Mouse (Mus musculus): ENCODE results near the gene Elp4. TPM values are rescaled to one million over a fixed set of nuclear protein-coding genes. Genes with fewer than 3 reads are reported as not detected.

Gene Elp4
- total RNA-seq (2014; fragmentation: Nextera tagmentation) (32.7 and 39.9 TPM in 2 replicates), total RNA-seq (2017) (24.0 and 27.7 TPM in 2 replicates), polyA plus RNA-seq (2012) (4.4 and 5.4 TPM in 2 replicates)

DNA sequence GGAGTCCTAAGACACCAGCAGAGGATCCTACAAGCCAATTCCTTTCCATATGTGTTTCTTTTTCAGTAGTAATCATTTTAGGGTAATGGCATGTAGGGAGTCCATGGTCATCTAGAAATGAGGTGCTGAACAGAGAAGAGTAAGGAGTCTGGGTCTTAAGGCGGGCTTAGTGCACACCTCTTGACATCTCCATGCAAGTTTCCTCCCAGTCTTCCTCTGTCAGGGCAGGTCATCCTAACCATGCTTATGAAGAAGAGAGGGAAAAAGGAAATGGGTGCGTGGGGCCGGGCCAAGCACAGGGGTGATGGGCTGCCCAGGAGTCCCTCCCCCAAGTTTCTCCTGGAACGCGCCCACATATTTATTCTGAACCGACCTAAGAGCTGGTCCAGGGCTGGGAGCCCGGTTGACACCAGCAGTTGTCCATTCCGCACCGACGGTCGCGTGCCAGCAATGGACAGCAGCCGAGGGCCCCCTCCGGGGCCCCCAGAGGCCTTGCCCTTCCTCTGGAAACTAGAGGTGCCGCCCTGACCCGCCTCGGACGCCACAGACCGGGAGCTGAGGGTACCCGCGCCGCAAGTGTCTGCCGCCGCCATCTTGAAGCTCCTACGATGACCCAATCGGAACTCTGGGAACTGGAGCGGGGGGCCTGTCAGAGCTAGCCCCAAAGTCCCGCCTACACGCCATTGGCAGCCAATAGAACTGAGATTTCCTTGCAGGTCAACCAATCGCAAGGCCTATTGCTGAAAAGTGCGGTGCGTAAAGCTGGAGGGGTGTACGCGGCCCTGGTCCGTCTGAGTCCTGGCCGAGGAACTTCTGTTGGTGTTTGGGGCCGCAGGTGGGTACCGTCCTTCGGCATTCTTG, at the start of gene Elp4, which contains the start of gene Immp1l:
Elp4 (minus strand) TSS at position 669 of the 861 bp plus-strand sequence.
Immp1l (plus strand) TSS at position 743 of the 861 bp plus-strand sequence.
- TF ChIP-seq TAL1 (conservative IDR thresholded peaks at IDR 0.05; ENCODE audit: low read depth, low read length) (no peak), POLR2AphosphoS5 (IDR thresholded peaks at IDR 0.05; ENCODE audit: insufficient replicate concordance, low read depth, low read length) (no peak), CTCF (IDR thresholded peaks at IDR 0.05; ENCODE audit: low read depth, low read length) (no peak), GATA2 (IDR thresholded peaks at IDR 0.05; ENCODE audit: borderline replicate concordance, low read depth, low read length) (no peak), GATA1 (IDR thresholded peaks at IDR 0.05; ENCODE audit: borderline replicate concordance, low read length) (no peak)
- ATAC-seq (ENCODE audit: extremely low read depth, insufficient number of reproducible peaks, low FRiP score, poor library complexity, severe bottlenecking) (peak; percentile 97), DNase-seq (ENCODE audit: low spot score) (peak; percentile 98)
- Histone ChIP-seq H3K4me1 (ENCODE audit: insufficient read depth, low read depth, low read length) (peaks cover 10% of the 10 kb centered on the region), H3K4me3 (ENCODE audit: low read depth, low read length) (peak within 1 kb of the TSS; percentile 79), H3K27me3 (ENCODE audit: insufficient read depth, low read length) (no peaks in the 10 kb centered on the region), H3K36me3 (replicated peaks) (peaks cover 9% of the 10 kb centered on the region), H3K9me3 (replicated peaks) (no peaks in the 10 kb centered on the region)

DNA sequence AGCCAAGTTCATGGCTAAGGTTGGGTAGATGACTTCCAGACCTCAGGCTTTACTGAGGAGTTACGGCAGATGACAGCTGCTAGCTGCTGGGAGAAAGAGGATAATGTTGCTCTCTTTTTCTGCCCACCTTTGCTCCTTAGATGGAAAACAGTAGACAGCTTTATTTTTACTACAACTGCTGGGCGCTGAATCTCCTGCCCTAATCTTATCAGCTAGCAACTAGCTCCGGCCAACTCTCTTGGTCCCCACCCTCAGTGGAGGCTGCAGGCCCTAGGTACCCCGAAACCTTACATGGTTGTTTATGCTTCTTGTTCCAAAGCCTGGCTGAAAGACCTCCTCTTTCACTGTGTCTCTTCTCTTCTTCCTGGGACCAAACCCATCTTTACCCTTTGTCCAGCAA, 49.5 kb upstream of the Elp4 start:
- DNase-seq (ENCODE audit: low spot score) (no peak), ATAC-seq (ENCODE audit: extremely low read depth, insufficient number of reproducible peaks, low FRiP score, poor library complexity, severe bottlenecking) (no peak)
- Histone ChIP-seq H3K4me1 (ENCODE audit: insufficient read depth, low read depth, low read length) (peaks cover 7% of the 10 kb centered on the region), H3K9me3 (replicated peaks) (no peaks in the 10 kb centered on the region), H3K36me3 (replicated peaks) (peaks cover 32% of the 10 kb centered on the region), H3K27me3 (ENCODE audit: insufficient read depth, low read length) (no peaks in the 10 kb centered on the region), H3K4me3 (ENCODE audit: low read depth, low read length) (no peak overlapping the region)
- TF ChIP-seq GATA1 (IDR thresholded peaks at IDR 0.05; ENCODE audit: borderline replicate concordance, low read length): no peak
- TF ChIP-seq GATA2 (IDR thresholded peaks at IDR 0.05; ENCODE audit: borderline replicate concordance, low read depth, low read length): no peak
- TF ChIP-seq TAL1 (conservative IDR thresholded peaks at IDR 0.05; ENCODE audit: low read depth, low read length): no peak
- no peak for TF ChIP-seq CTCF (IDR thresholded peaks at IDR 0.05; ENCODE audit: low read depth, low read length)
- TF ChIP-seq POLR2AphosphoS5 (IDR thresholded peaks at IDR 0.05; ENCODE audit: insufficient replicate concordance, low read depth, low read length): no peak

- DNase-seq (ENCODE audit: low spot score) (no peak), ATAC-seq (ENCODE audit: extremely low read depth, insufficient number of reproducible peaks, low FRiP score, poor library complexity, severe bottlenecking) (no peak)
- no peak for TF ChIP-seq CTCF (IDR thresholded peaks at IDR 0.05; ENCODE audit: low read depth, low read length)
- Histone ChIP-seq H3K27me3 (ENCODE audit: insufficient read depth, low read length) (no peaks in the 10 kb centered on the region), H3K36me3 (replicated peaks) (peaks cover 19% of the 10 kb centered on the region), H3K9me3 (replicated peaks) (no peaks in the 10 kb centered on the region), H3K4me3 (ENCODE audit: low read depth, low read length) (no peak overlapping the region), H3K4me1 (ENCODE audit: insufficient read depth, low read depth, low read length) (peaks cover 7% of the 10 kb centered on the region)
These were observed 47.1 kb upstream of the Elp4 start for GRCm38 (mm10) chr2:105951350-105951940.

GRCm38 (mm10) chr2:105950131-105950530, 45.8 kb upstream of the Elp4 start:
- peaks cover 16% of the 10 kb centered on the region for H3K36me3 ChIP-seq (replicated peaks)
- H3K4me1 ChIP-seq (ENCODE audit: insufficient read depth, low read depth, low read length): peaks cover 7% of the 10 kb centered on the region
- DNase-seq (ENCODE audit: low spot score) (no peak), ATAC-seq (ENCODE audit: extremely low read depth, insufficient number of reproducible peaks, low FRiP score, poor library complexity, severe bottlenecking) (no peak)
- H3K4me3 ChIP-seq (ENCODE audit: low read depth, low read length): no peak overlapping the region
- H3K27me3 ChIP-seq (ENCODE audit: insufficient read depth, low read length): no peaks in the 10 kb centered on the region
- TF ChIP-seq CTCF (IDR thresholded peaks at IDR 0.05; ENCODE audit: low read depth, low read length) (no peak), GATA2 (IDR thresholded peaks at IDR 0.05; ENCODE audit: borderline replicate concordance, low read depth, low read length) (no peak), TAL1 (conservative IDR thresholded peaks at IDR 0.05; ENCODE audit: low read depth, low read length) (no peak)
- H3K9me3 ChIP-seq (replicated peaks): no peaks in the 10 kb centered on the region

DNA sequence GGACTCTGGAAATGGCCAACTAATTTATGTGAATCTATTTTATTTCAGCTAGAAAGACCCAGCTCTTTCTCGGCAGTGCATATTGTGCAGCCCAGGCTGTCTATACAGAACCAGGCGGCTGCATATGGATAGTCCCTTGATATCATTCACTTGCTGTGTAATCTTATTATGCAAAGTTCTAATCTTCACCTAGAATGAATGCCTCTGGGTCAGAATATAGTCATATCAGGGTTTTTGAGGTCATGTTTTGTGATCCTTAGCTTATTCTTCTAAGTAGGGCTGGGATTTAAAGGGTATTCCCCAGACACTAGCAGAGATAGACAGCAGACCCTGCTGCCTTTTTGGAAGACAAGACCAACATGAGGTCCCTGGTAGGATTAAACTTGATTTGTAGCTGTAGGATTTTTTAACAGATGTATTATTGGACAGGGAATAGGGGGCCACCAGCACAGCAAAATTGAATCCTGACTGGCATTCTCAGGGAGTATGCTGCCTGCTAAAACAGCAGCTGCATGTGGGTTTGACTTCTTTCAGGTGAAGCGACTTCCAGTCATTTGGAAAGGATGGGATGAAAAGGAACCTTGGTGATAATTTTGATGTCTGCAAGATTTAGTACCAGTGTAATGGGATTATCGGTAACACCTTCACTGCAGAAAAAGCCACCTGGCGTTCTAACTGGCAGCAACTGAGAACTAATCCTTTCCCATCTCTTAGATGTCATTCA, 13.4 kb upstream of the Elp4 start:
- Histone ChIP-seq H3K36me3 (replicated peaks) (peaks cover 16% of the 10 kb centered on the region), H3K27me3 (ENCODE audit: insufficient read depth, low read length) (no peaks in the 10 kb centered on the region), H3K4me3 (ENCODE audit: low read depth, low read length) (no peak overlapping the region), H3K9me3 (replicated peaks) (no peaks in the 10 kb centered on the region), H3K4me1 (ENCODE audit: insufficient read depth, low read depth, low read length) (peaks cover 9% of the 10 kb centered on the region; the same call in 1 of the 2 replicates)
- no peak for TF ChIP-seq GATA1 (IDR thresholded peaks at IDR 0.05; ENCODE audit: borderline replicate concordance, low read length)
- no peak for TF ChIP-seq TAL1 (conservative IDR thresholded peaks at IDR 0.05; ENCODE audit: low read depth, low read length)
- no peak for TF ChIP-seq POLR2AphosphoS5 (IDR thresholded peaks at IDR 0.05; ENCODE audit: insufficient replicate concordance, low read depth, low read length)
- no peak for TF ChIP-seq GATA2 (IDR thresholded peaks at IDR 0.05; ENCODE audit: borderline replicate concordance, low read depth, low read length)
- TF ChIP-seq CTCF (IDR thresholded peaks at IDR 0.05; ENCODE audit: low read depth, low read length): no peak
- DNase-seq (ENCODE audit: low spot score) (no peak), ATAC-seq (ENCODE audit: extremely low read depth, insufficient number of reproducible peaks, low FRiP score, poor library complexity, severe bottlenecking) (no peak)

GRCm38 (mm10) chr2:105916671-105917070, 12.3 kb upstream of the Elp4 start:
- no peak for TF ChIP-seq GATA2 (IDR thresholded peaks at IDR 0.05; ENCODE audit: borderline replicate concordance, low read depth, low read length)
- H3K27me3 ChIP-seq (ENCODE audit: insufficient read depth, low read length): no peaks in the 10 kb centered on the region
- ATAC-seq (ENCODE audit: extremely low read depth, insufficient number of reproducible peaks, low FRiP score, poor library complexity, severe bottlenecking): no peak
- no peaks in the 10 kb centered on the region for H3K9me3 ChIP-seq (replicated peaks)
- H3K36me3 ChIP-seq (replicated peaks): peaks cover 16% of the 10 kb centered on the region
- H3K4me3 ChIP-seq (ENCODE audit: low read depth, low read length): no peak overlapping the region
- peaks cover 5% of the 10 kb centered on the region; the same call in 1 of the 2 replicates for H3K4me1 ChIP-seq (ENCODE audit: insufficient read depth, low read depth, low read length)
- DNase-seq (ENCODE audit: low spot score): no peak
